Mouse (Mus musculus): Measurements from ENCODE around the gene 1700025G04Rik.
"Not testable (repeated sequence)": the region's sequence is repeated elsewhere in the genome, so short reads cannot be mapped to it uniquely, and the experiment has no call there.

DNA sequence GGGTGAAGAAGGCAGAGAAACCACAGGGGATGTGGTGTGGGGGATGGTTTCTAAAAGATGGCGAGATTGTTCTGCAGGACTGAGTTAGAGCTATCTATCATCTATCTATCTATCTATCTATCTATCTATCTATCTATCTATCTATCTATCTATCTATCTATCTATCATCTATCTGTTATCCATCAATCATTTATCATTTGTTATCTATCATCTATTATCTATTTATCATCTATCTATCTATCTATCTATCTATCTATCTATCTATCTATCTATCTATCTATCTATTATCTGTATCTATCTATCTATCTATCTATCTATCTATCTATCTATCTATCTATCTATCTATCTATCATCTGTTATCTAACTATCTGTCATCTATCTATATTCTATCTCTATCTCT is 249.6 kb downstream of the 1700025G04Rik start:
- TF ChIP-seq CTCF (IDR thresholded peaks at IDR 0.05; ENCODE audit: borderline replicate concordance, control insufficient read depth, extremely low read depth, insufficient read depth, low read length, poor library complexity); POLR2A (IDR thresholded peaks at IDR 0.05; ENCODE audit: control insufficient read depth, extremely low read depth, insufficient read depth, low read length, poor library complexity): not testable (repeated sequence)

Data from thymus, adult 2 months (tissue).